Mouse (Mus musculus) G1E (cell line): ENCODE results near the gene Acadvl. TPM values are rescaled to one million over a fixed set of nuclear protein-coding genes. Genes with fewer than 3 reads are reported as not detected.

ENCODE experiments used
- ATAC-seq: 2 replicates; pipeline ENCODE4 v1.8.0; 2016; ENCODE audit warnings: mild to moderate bottlenecking; ENCODE audit not compliant: insufficient number of reproducible peaks, poor library complexity, low FRiP score, severe bottlenecking; ENCODE audit errors: extremely low read depth
- DNase-seq: peaks from one replicate; pipeline ENCODE4 v3.0.0; 2012; ENCODE audit warnings: low spot score
- H3K27me3 ChIP-seq: 2 replicates; pipeline ENCODE4 v1.6.1; 2012; ENCODE audit warnings: mild to moderate bottlenecking, low read length, inconsistent platforms; ENCODE audit not compliant: insufficient read depth
- H3K36me3 ChIP-seq: replicated peaks from 2 replicates; pipeline ENCODE3; 2012; ENCODE audit warnings: mild to moderate bottlenecking, inconsistent platforms
- H3K4me1 ChIP-seq: 2 replicates; pipeline ENCODE4 v1.6.1; 2012; ENCODE audit warnings: low read depth, low read length, inconsistent platforms, mixed read lengths; ENCODE audit not compliant: insufficient read depth
- H3K4me3 ChIP-seq: 2 replicates; pipeline ENCODE4 v1.5.1; 2012; ENCODE audit warnings: low read depth, mild to moderate bottlenecking, inconsistent platforms, low read length, moderate library complexity, mixed read lengths
- H3K9me3 ChIP-seq: replicated peaks from 2 replicates; pipeline ENCODE4 v1.6.1; 2012; ENCODE audit warnings: inconsistent platforms
- CTCF ChIP-seq: IDR thresholded peaks from 2 replicates; pipeline ENCODE4 v1.5.1; 2012; ENCODE audit warnings: low read depth, low read length, inconsistent platforms, mixed read lengths
- GATA1 ChIP-seq: IDR thresholded peaks from 2 replicates; pipeline ENCODE4 v1.6.1; 2012; ENCODE audit warnings: borderline replicate concordance, low read length, inconsistent platforms, mixed read lengths
- GATA2 ChIP-seq: IDR thresholded peaks from 2 replicates; pipeline ENCODE4 v1.6.1; 2012; ENCODE audit warnings: low read depth, low read length, inconsistent platforms, borderline replicate concordance
- POLR2AphosphoS5 ChIP-seq: IDR thresholded peaks from 2 replicates; pipeline ENCODE4 v1.6.1; 2012; ENCODE audit warnings: low read depth, low read length, inconsistent platforms; ENCODE audit not compliant: insufficient replicate concordance
- TAL1 ChIP-seq: conservative IDR thresholded peaks from 2 replicates; pipeline ENCODE4 v1.6.1; 2012; ENCODE audit warnings: low read depth, low read length, inconsistent platforms, mixed read lengths
- polyA plus RNA-seq: library from polyadenylated mRNA; stranded (reverse); fragments of >175 nt; gene quantifications from 2 replicates; pipeline ENCODE4 v1.2.3, GENCODE M21; 2012
- total RNA-seq, 2 experiments: library from RNA; stranded (forward) in 1 of 2; stranded (reverse) in 1 of 2; fragments of 200-1000 nt in 1 of 2; fragments of >200 nt in 1 of 2; fragmentation: Nextera tagmentation in 1 of 2; gene quantifications; 2 replicates each; pipeline ENCODE4 v1.2.3; 2014 to 2017

Gene Acadvl
- total and polyA plus RNA-seq, 3 experiments: 16.3 to 31.7 (median 16.3) TPM

DNA sequence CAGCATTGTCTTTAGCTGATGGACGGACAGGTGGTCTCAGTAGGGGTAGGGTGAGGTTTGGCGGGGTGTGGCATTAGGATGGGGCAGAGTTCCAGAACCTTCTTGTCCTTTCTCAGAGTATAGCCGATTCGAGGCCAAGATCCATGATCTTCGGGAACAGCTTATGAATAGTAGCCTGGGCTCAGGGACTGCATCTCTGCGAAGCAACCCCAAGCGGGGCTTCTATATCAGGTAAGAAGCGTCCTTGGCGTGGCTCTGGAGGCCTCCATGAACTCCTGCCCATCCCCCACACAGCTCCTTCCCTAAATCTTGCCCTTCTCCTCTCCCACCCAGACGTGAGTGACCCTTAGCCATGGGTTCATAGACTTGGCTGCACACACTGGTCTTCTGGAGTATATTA is 24.4 kb upstream of the Acadvl start:
- ATAC-seq: no peak
- H3K36me3 ChIP-seq: no peaks in the 10 kb centered on the region

GRCm38 (mm10) chr11:70038174-70038573 is 23.0 kb upstream of the Acadvl start:
- peaks cover 17% of the 10 kb centered on the region; the same call in 1 of the 2 replicates for H3K27me3 ChIP-seq
- no peak for DNase-seq

More for the DNA sequence above, 24.4 kb upstream of the Acadvl start:
- TF ChIP-seq GATA1: no peak
- Histone ChIP-seq H3K4me1 (0 out of 2 replicates have a peak, but pooled peaks cover 5% of the 10 kb centered on the region), H3K27me3 (peaks cover 21% of the 10 kb centered on the region; the same call in 1 of the 2 replicates), H3K4me3 (no peak overlapping the region), H3K9me3 (no peaks in the 10 kb centered on the region)
- no peak for DNase-seq

DNA sequence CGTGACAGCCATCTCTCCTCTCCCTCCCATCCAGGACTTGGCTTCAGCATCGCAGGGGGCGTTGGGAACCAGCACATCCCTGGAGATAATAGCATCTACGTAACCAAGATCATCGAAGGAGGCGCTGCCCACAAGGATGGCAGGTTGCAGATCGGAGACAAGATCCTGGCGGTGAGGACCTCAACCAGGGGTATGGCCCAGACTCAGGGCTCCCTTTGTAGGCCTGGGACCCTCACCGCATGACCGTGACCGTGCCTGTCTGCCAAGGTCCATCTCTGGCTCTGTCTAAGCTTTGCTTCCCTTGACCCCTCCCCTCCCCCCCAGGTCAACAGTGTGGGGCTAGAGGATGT is 16.1 kb upstream of the Acadvl start:
- peaks cover 32% of the 10 kb centered on the region for H3K4me1 ChIP-seq
- ATAC-seq: no peak
- TF ChIP-seq CTCF: no peak
- no peak for TF ChIP-seq GATA1
- no peak for TF ChIP-seq TAL1
- TF ChIP-seq POLR2AphosphoS5: no peak
- no peak for TF ChIP-seq GATA2
- no peak overlapping the region for H3K4me3 ChIP-seq
- H3K36me3 ChIP-seq: peaks cover 13% of the 10 kb centered on the region
- no peaks in the 10 kb centered on the region for H3K9me3 ChIP-seq
- DNase-seq: no peak
- H3K27me3 ChIP-seq: peaks cover 37% of the 10 kb centered on the region

More at GRCm38 (mm10) chr11:70038174-70038573, 23.0 kb upstream of the Acadvl start:
- Histone ChIP-seq H3K9me3 (no peaks in the 10 kb centered on the region), H3K4me1 (0 out of 2 replicates have a peak, but pooled peaks cover 5% of the 10 kb centered on the region), H3K4me3 (no peak overlapping the region), H3K36me3 (no peaks in the 10 kb centered on the region)
- TF ChIP-seq CTCF: no peak
- no peak for TF ChIP-seq GATA1
- TF ChIP-seq POLR2AphosphoS5: no peak
- no peak for TF ChIP-seq TAL1
- no peak for TF ChIP-seq GATA2
- ATAC-seq: no peak

DNA sequence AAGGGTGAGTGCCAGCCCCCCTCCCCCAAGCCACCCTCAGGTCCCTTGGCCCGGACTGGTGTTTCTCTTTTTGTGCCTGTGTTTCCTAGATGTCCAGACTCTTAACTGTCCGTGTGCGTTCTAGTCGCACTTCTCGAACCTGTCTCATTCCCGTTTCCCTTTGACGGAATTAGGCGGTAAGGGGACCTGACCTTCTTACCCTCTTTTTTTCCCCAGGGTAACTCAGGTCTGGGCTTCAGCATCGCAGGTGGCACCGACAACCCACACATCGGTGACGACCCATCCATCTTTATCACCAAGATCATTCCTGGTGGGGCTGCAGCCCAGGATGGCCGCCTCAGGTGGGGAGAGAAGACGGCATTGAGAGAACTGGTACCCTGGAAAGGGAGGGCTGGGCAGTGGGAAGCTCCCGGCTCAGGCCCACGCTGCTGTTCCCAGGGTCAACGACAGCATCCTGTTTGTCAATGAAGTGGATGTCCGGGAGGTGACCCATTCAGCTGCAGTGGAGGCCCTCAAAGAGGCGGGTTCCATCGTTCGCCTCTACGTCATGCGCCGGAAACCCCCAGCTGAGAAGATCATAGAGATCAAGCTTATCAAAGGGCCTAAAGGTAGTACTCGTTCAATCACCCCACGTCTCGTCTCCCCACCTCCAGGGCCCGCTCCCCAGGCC is 15.6 kb upstream of the Acadvl start:
- TF ChIP-seq GATA1 (no peak), GATA2 (no peak), CTCF (no peak), TAL1 (no peak), POLR2AphosphoS5 (no peak)
- Histone ChIP-seq H3K27me3 (peaks cover 42% of the 10 kb centered on the region), H3K4me1 (peaks cover 32% of the 10 kb centered on the region), H3K9me3 (no peaks in the 10 kb centered on the region), H3K36me3 (peaks cover 13% of the 10 kb centered on the region), H3K4me3 (no peak overlapping the region)
- ATAC-seq (no peak), DNase-seq (no peak)

GRCm38 (mm10) chr11:70029829-70030550 is 14.8 kb upstream of the Acadvl start:
- Histone ChIP-seq H3K4me3 (no peak overlapping the region), H3K27me3 (peaks cover 50% of the 10 kb centered on the region), H3K36me3 (peaks cover 13% of the 10 kb centered on the region), H3K4me1 (peaks cover 32% of the 10 kb centered on the region), H3K9me3 (no peaks in the 10 kb centered on the region)
- DNase-seq (no peak), ATAC-seq (no peak)
- no peak for TF ChIP-seq POLR2AphosphoS5
- no peak for TF ChIP-seq CTCF
- no peak for TF ChIP-seq GATA2
- no peak for TF ChIP-seq GATA1
- no peak for TF ChIP-seq TAL1

DNA sequence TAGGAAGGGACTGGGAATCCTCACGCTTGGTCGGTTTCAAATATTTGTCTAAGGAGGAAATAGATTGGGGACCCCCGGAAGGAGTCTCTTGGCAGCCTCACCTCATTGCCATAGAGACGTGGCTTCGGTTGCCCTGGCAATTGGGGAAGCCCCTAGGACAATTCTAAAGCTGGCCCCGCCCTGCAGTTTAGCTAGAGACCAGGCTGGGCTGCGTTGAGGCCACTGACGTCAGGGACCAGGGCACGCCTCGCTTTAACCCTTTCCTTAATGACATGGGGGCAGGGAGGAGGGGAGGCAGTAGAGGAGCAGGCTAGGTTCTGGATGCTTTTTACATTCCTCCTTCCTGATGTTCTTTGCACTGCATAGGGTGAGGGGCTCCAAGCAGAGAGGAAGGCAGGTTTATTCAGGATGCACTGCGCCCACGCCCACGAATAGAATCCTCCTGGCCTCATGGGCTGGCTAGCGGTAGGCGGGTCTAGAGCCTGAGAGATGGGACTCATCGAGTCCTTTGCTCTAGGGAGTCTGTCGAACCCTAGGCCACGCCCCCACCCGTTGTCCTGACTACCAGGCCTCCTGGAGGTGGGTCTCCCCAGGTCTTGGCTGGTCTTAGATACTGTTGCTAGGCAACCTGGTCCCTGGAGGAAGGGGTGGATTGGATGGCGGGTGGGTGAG is 14.1 kb upstream of the Acadvl start:
- H3K9me3 ChIP-seq: no peaks in the 10 kb centered on the region
- no peak overlapping the region for H3K4me3 ChIP-seq
- H3K4me1 ChIP-seq: peaks cover 32% of the 10 kb centered on the region
- TF ChIP-seq TAL1: no peak
- TF ChIP-seq GATA2: no peak
- no peak for TF ChIP-seq POLR2AphosphoS5
- TF ChIP-seq GATA1: no peak
- no peak for TF ChIP-seq CTCF
- H3K27me3 ChIP-seq: peaks cover 57% of the 10 kb centered on the region
- ATAC-seq (no peak), DNase-seq (no peak)
- peaks cover 13% of the 10 kb centered on the region for H3K36me3 ChIP-seq
